Mouse (Mus musculus) liver, adult 2 months (tissue): ENCODE data around the gene Sobp.

Experiments used
- CTCF ChIP-seq: fragments of 200-500 bp; IDR thresholded peaks from 2 replicates; pipeline ENCODE4 v1.5.1; 2011; ENCODE audit warnings: low read depth, low read length, control low read depth
- POLR2A ChIP-seq: fragments of 200-500 bp; IDR thresholded peaks from 2 replicates; pipeline ENCODE4 v1.6.1; 2011; ENCODE audit warnings: low read length, control low read depth; ENCODE audit not compliant: insufficient read depth; ENCODE audit errors: extremely low read depth

- TF ChIP-seq CTCF (no peak), POLR2A (no peak)
Observed at GRCm38 (mm10) chr10:42968332-42968731, 206.0 kb downstream of the Sobp start.
